Mouse (Mus musculus): ENCODE data around the gene Fbxo33. TPM values are rescaled to one million over a fixed set of nuclear protein-coding genes. Genes with fewer than 3 reads are reported as not detected.

The Fbxo33 gene
- polyA plus RNA-seq, 1 experiment from 2014 or later: 9.4 TPM

Small RNA genes lying within 50 kb of the gene (microRNA-seq; reads per million reads assigned to microRNA genes)
- not detected for gene Gm27284 (ENCODE audit: borderline number of aligned reads)

Other genes starting within 250 kb of the Fbxo33 start
- 85.1 and 87.9 TPM in 2 replicates for gene Sec23a, start 207.7 kb downstream of the Fbxo33 start, polyA plus RNA-seq (2015; fragmentation: Nextera tagmentation; extraction: Ambion mirVana)
- gene Gemin2, start 206.3 kb downstream of the Fbxo33 start, polyA plus RNA-seq (2015; fragmentation: Nextera tagmentation; extraction: Ambion mirVana): 23.6 and 26.4 TPM in 2 replicates
- 88.8 and 92.8 TPM in 2 replicates for gene Trappc6b, start 158.3 kb downstream of the Fbxo33 start, polyA plus RNA-seq (2015; fragmentation: Nextera tagmentation; extraction: Ambion mirVana)
- 93.2 and 101 TPM in 2 replicates for gene Pnn, start 152.8 kb downstream of the Fbxo33 start, polyA plus RNA-seq (2015; fragmentation: Nextera tagmentation; extraction: Ambion mirVana)
- gene Mia2, start 123.9 kb downstream of the Fbxo33 start, polyA plus RNA-seq (2015; fragmentation: Nextera tagmentation; extraction: Ambion mirVana): 58.2 and 59.0 TPM in 2 replicates

Data from embryonic facial prominence, embryonic 15.5 days (tissue).